Mouse (Mus musculus) heart, postnatal 0 days (tissue): ENCODE results near the gene Gm12830.

Experiments used
- CTCF ChIP-seq: IDR thresholded peaks from 2 replicates; pipeline ENCODE4 v1.5.1; 2016; ENCODE audit warnings: antibody characterized with exemption, control low read depth, low read depth
- EP300 ChIP-seq: IDR thresholded peaks from 2 replicates; pipeline ENCODE4 v1.6.1; 2016; ENCODE audit warnings: antibody characterized with exemption, low read depth

DNA sequence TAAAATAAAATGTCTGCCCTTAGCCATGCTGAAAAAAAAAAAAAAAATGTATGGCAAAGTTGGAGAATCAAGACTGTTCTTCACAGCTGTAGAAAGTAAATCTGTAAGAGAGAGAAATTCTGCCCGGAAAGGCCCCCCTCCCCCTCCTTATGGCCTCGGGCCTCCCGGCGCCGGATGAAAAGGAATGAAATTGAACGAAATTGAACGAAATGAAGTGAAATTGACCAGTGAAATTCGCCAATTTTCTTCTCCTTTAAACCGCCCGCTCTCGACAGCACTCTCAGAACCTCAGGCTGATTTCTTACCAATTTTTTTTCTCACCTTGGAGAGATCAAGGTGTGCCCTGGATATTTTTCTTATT is 81.9 kb downstream of the Gm12830 start:
- TF ChIP-seq CTCF (no peak), EP300 (no peak)
